Mouse (Mus musculus) heart, adult 8-10 months (tissue): ENCODE measurements around the gene Disc1. TPM values are rescaled to one million over a fixed set of nuclear protein-coding genes. Genes with fewer than 3 reads are reported as not detected.
A peak's percentile ranks its signal among the peaks of the same experiment; 100 is the strongest.

Source experiments
- DNase-seq: peaks from one replicate; pipeline ENCODE4 v3.0.0; 2022; ENCODE audit warnings: low spot score
- total RNA-seq, 4 experiments: library from RNA; stranded (reverse); gene quantifications; 2 replicates each; pipeline ENCODE4 v1.2.4; 2022

Gene Disc1
- 1 to 10 TPM in 2 of 4 experiments, under 1 TPM in 2; 0.87 to 1.8 (median 1.2) TPM for total RNA-seq

GRCm38 (mm10) chr8:125053505-125054435, at the start of gene Disc1:
Disc1 (plus strand) TSS chr8:125054195.
- DNase-seq: peak; percentile 54

- DNase-seq: peak; percentile 87
Observed at GRCm38 (mm10) chr8:125012695-125013627, 41.0 kb upstream of the Disc1 start, which contains the start of gene Tsnax. Tsnax (plus strand) TSS chr8:125012997.

- DNase-seq: no peak
Observed at GRCm38 (mm10) chr8:125024085-125024484, 29.9 kb upstream of the Disc1 start.

GRCm38 (mm10) chr8:125027211-125027610, 26.8 kb upstream of the Disc1 start:
- no peak for DNase-seq

GRCm38 (mm10) chr8:125028841-125029240, 25.2 kb upstream of the Disc1 start:
- DNase-seq: no peak

- no peak for DNase-seq
Observed at GRCm38 (mm10) chr8:125031276-125031675, 22.7 kb upstream of the Disc1 start.

GRCm38 (mm10) chr8:125034669-125035068, 19.3 kb upstream of the Disc1 start:
- peak; percentile 56 for DNase-seq

GRCm38 (mm10) chr8:125037081-125037480, 16.9 kb upstream of the Disc1 start:
- peak; percentile 63 for DNase-seq

GRCm38 (mm10) chr8:125038731-125039130, 15.3 kb upstream of the Disc1 start:
- DNase-seq: peak; percentile 75

- DNase-seq: no peak
Observed at GRCm38 (mm10) chr8:125040587-125041375, 13.2 kb upstream of the Disc1 start.

GRCm38 (mm10) chr8:125041496-125041895, 12.5 kb upstream of the Disc1 start:
- DNase-seq: no peak

GRCm38 (mm10) chr8:125043394-125043793, 10.6 kb upstream of the Disc1 start:
- no peak for DNase-seq

GRCm38 (mm10) chr8:125043935-125044334, 10.1 kb upstream of the Disc1 start:
- DNase-seq: peak; percentile 64

GRCm38 (mm10) chr8:125045760-125046159, 8.2 kb upstream of the Disc1 start:
- no peak for DNase-seq

- no peak for DNase-seq
Observed at GRCm38 (mm10) chr8:125049051-125049750, 4.8 kb upstream of the Disc1 start.

GRCm38 (mm10) chr8:125049826-125050225, 4.2 kb upstream of the Disc1 start:
- DNase-seq: no peak

GRCm38 (mm10) chr8:125052026-125052425, 2.0 kb upstream of the Disc1 start:
- peak; percentile 69 for DNase-seq

- peak; percentile 68 for DNase-seq
Observed at GRCm38 (mm10) chr8:125054436-125054810, 428 bp downstream of the Disc1 start.

- DNase-seq: no peak
Observed at GRCm38 (mm10) chr8:125060904-125061303, 6.9 kb downstream of the Disc1 start.

GRCm38 (mm10) chr8:125065596-125065995, 11.6 kb downstream of the Disc1 start:
- DNase-seq: no peak
